Mouse (Mus musculus): ENCODE measurements at regions not wholly inside any gene's neighbourhood (a gene's known extent, or its start where the extent isn't known, plus 50 kb on each side); places are given as distances from the start of the nearest gene placed in this dataset.

- no peak for DNase-seq (ENCODE audit: low spot score)
Observed at GRCm38 (mm10) chr10:116649287-116649686, 68.0 kb upstream of the Cnot2 start.

- no peak for DNase-seq (ENCODE audit: low spot score)
Observed at GRCm38 (mm10) chr10:116646035-116646434, 64.7 kb upstream of the Cnot2 start.

GRCm38 (mm10) chr10:116645631-116646030 is 64.3 kb upstream of the Cnot2 start:
- no peak for DNase-seq (ENCODE audit: low spot score)

- no peak for DNase-seq (ENCODE audit: low spot score)
Observed at GRCm38 (mm10) chr10:116645108-116645507, 63.8 kb upstream of the Cnot2 start.

Measured in ovary, postnatal 14 days (tissue).